Mouse (Mus musculus): Measurements from ENCODE around the gene Pus10. TPM values are rescaled to one million over a fixed set of nuclear protein-coding genes. Genes with fewer than 3 reads are reported as not detected.
"Not testable (repeated sequence)": the region's sequence is repeated elsewhere in the genome, so short reads cannot be mapped to it uniquely, and the experiment has no call there.

Pus10 gene
- total RNA-seq, 2 experiments from 2014 or later: 15.1 to 16.7 TPM

- intact Hi-C loops (cut with DNase I): no loop called here
- DNase-seq: no peak
Observed at GRCm38 (mm10) chr11:23753136-23753710, 87.7 kb downstream of the Pus10 start.

DNA sequence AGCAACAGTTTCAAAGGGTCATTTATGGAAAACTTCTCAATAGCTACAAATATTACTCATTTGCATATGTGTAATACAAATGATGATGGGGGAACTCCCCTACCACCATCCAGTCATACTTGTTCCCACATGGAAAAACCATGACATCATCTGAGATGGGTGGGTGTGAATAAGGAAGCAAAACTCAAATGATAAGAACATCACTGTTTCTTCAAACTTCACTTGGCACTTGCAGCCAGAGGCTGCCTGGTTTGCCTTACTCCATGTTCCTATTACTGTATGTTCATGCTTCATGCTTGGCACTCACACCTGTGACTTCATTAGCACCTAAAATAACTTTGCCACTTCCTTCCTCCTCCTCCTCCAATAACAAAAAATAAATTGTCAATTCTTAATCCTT, 88.9 kb downstream of the Pus10 start:
- DNase-seq: no peak

DNA sequence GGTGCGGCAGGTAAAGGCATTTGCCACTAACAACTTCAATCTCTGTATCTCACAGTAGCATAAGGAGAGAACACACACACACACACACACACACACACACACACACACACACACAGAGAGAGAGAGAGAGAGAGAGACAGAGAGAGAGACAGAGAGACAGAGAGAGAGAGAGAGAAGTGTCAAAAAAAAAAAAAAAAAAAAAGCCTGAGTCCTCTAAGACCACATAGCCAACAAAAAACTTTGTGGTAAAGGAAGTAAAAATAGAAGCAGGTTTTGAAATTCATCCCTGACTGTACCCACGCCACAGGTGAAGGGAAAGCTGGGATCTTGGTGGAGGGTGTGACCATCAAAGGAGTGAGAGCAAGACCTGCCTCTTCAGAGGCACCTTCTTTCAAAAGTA, 92.7 kb downstream of the Pus10 start:
- intact Hi-C loops (cut with DNase I): no loop called here
- no peak for DNase-seq

More for the DNA sequence above, 88.9 kb downstream of the Pus10 start:
- intact Hi-C loops (cut with DNase I): no loop called here

- intact Hi-C loops (cut with DNase I): no loop called here
- DNase-seq: no peak
Observed at GRCm38 (mm10) chr11:23762635-23763034, 97.2 kb downstream of the Pus10 start.

DNA sequence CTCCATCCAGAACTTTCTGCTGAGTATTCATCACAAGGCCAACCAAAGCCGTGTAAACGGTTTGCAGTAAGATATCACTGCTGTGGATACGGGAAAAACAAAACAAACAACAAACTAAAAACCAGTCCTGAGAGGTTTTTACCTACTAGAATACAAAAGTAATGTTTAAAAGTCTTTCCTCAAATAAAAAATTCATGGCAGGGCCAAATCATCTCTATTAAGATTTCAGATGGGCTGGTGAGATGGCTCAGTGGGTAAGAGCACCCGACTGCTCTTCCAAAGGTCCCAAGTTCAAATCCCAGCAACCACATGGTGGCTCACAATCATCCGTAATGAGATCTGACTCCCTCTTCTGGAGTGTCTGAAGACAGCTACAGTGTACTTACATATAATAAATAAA, 101.9 kb downstream of the Pus10 start:
- intact Hi-C loops (cut with DNase I); DNase-seq: not testable (repeated sequence)

GRCm38 (mm10) chr11:23767928-23768327, 102.5 kb downstream of the Pus10 start:
- intact Hi-C loops (cut with DNase I): no loop called here
- DNase-seq: no peak

- intact Hi-C loops (cut with DNase I): no loop called here
- no peak for DNase-seq
Observed at GRCm38 (mm10) chr11:23769033-23769432, 103.6 kb downstream of the Pus10 start.

GRCm38 (mm10) chr11:23769686-23770509, 104.4 kb downstream of the Pus10 start:
- intact Hi-C loops (cut with DNase I): loop anchor here (5.0 to 10.0 kb wide), 3 partner anchors 85 to 305 kb away; partner anchors contain the start of genes A830031A19Rik, Bcl11a, Pex13 and Pus10
- DNase-seq: peak; percentile 39 to 49

GRCm38 (mm10) chr11:23770510-23770759, 105.0 kb downstream of the Pus10 start:
- DNase-seq: no peak
- intact Hi-C loops (cut with DNase I): loop anchor here (5.0 to 10.0 kb wide), 3 partner anchors 84 to 304 kb away; partner anchors contain the start of genes A830031A19Rik, Bcl11a, Pex13 and Pus10

- intact Hi-C loops (cut with DNase I): loop anchor here (5.0 to 10.0 kb wide), 3 partner anchors 84 to 304 kb away; partner anchors contain the start of genes A830031A19Rik, Bcl11a, Pex13 and Pus10
- DNase-seq: peak; percentile 96 to 97
Observed at GRCm38 (mm10) chr11:23770760-23771506, 105.5 kb downstream of the Pus10 start, which contains the start of gene Rel. TSS of gene Rel (minus strand) at chr11:23770970.

GRCm38 (mm10) chr11:23771507-23772097, 106.1 kb downstream of the Pus10 start:
- intact Hi-C loops (cut with DNase I): loop anchor here (5.0 to 10.0 kb wide), 3 partner anchors 83 to 303 kb away; partner anchors contain the start of genes A830031A19Rik, Bcl11a, Pex13 and Pus10

GRCm38 (mm10) chr11:23772471-23772870, 107.0 kb downstream of the Pus10 start:
- intact Hi-C loops (cut with DNase I): loop anchor here (5.0 to 10.0 kb wide), 3 partner anchors 82 to 302 kb away; partner anchors contain the start of genes A830031A19Rik, Bcl11a, Pex13 and Pus10
- DNase-seq: peak; percentile 9 to 14

More at GRCm38 (mm10) chr11:23771507-23772097, 106.1 kb downstream of the Pus10 start:
- no peak for DNase-seq

GRCm38 (mm10) chr11:23778787-23779201, 113.3 kb downstream of the Pus10 start:
- intact Hi-C loops (cut with DNase I): loop anchor here (10.0 kb wide), 2 partner anchors 76 to 296 kb away; partner anchors contain the start of genes A830031A19Rik and Bcl11a
- DNase-seq: no peak

GRCm38 (mm10) chr11:23782038-23782437, 116.6 kb downstream of the Pus10 start:
- intact Hi-C loops (cut with DNase I): no loop called here
- no peak for DNase-seq

Other genes starting within 250 kb of the Pus10 start
- 10 to 100 TPM; 39.2 to 52.9 TPM for gene Ahsa2, start 167.6 kb upstream of the Pus10 start, total RNA-seq (2021)
- not detected for gene 1700093K21Rik, start 144.5 kb upstream of the Pus10 start, total RNA-seq (2021)
- 10 to 100 TPM; 12.9 to 15.9 TPM for gene 0610010F05Rik, start 32.0 kb upstream of the Pus10 start, total RNA-seq (2021)
- 10 to 100 TPM; 26.2 to 27.8 TPM for gene Pex13, start 285 bp downstream of the Pus10 start, total RNA-seq (2021)
- gene Rel, start 105.3 kb downstream of the Pus10 start, total RNA-seq (2021): 10 to 100 TPM in 1 of 2 experiments, 1 to 10 TPM in 1; 9.5 to 10.3 TPM
- 1 to 10 TPM; 8.6 to 10.0 TPM for gene Papolg, start 229.6 kb downstream of the Pus10 start, total RNA-seq (2021)